Mouse (Mus musculus): ENCODE results near the gene Kdelc2. TPM values are rescaled to one million over a fixed set of nuclear protein-coding genes. Genes with fewer than 3 reads are reported as not detected.

The Kdelc2 gene
- total RNA-seq, 2 experiments from 2014 or later: 6.7 to 7.6 TPM

GRCm38 (mm10) chr9:53381113-53381615, 2.7 kb upstream of the Kdelc2 start:
- no peak for DNase-seq (ENCODE audit: low spot score in 2 of 2)

GRCm38 (mm10) chr9:53384873-53385272, 1.0 kb downstream of the Kdelc2 start:
- DNase-seq (ENCODE audit: low spot score in 2 of 2): no peak

- no peak for DNase-seq (ENCODE audit: low spot score in 2 of 2)
These were observed 3.6 kb downstream of the Kdelc2 start for GRCm38 (mm10) chr9:53387431-53387830.

- no peak for DNase-seq (ENCODE audit: low spot score in 2 of 2)
These were observed 5.3 kb downstream of the Kdelc2 start for GRCm38 (mm10) chr9:53389109-53389508.

GRCm38 (mm10) chr9:53390136-53390535, 6.3 kb downstream of the Kdelc2 start:
- no peak for DNase-seq (ENCODE audit: low spot score in 2 of 2)

GRCm38 (mm10) chr9:53397685-53398387, 14.0 kb downstream of the Kdelc2 start:
- no peak for DNase-seq (ENCODE audit: low spot score in 2 of 2)

- peak; percentile 40 to 63 for DNase-seq (ENCODE audit: low spot score in 2 of 2)
These were observed 14.5 kb downstream of the Kdelc2 start for GRCm38 (mm10) chr9:53398388-53398700.

GRCm38 (mm10) chr9:53399537-53399936, 15.7 kb downstream of the Kdelc2 start:
- DNase-seq (ENCODE audit: low spot score in 2 of 2): no peak

- DNase-seq (ENCODE audit: low spot score in 2 of 2): no peak
These were observed 16.9 kb downstream of the Kdelc2 start for GRCm38 (mm10) chr9:53400696-53401095.

- DNase-seq (ENCODE audit: low spot score in 2 of 2): no peak
These were observed 17.3 kb downstream of the Kdelc2 start for GRCm38 (mm10) chr9:53401146-53401545.

- DNase-seq (ENCODE audit: low spot score in 2 of 2): peak; percentile 17 to 32
These were observed 18.5 kb downstream of the Kdelc2 start, which contains the start of gene 4930550C14Rik for GRCm38 (mm10) chr9:53402291-53402711. Gene 4930550C14Rik (plus strand): TSS chr9:53402325.

- no peak for DNase-seq (ENCODE audit: low spot score in 2 of 2)
These were observed 19.2 kb downstream of the Kdelc2 start for GRCm38 (mm10) chr9:53402991-53403390.

GRCm38 (mm10) chr9:53404050-53404752, 20.4 kb downstream of the Kdelc2 start:
- no peak for DNase-seq (ENCODE audit: low spot score in 2 of 2)

- peak; percentile 67 to 76 for DNase-seq (ENCODE audit: low spot score in 2 of 2)
These were observed 21.2 kb downstream of the Kdelc2 start for GRCm38 (mm10) chr9:53404753-53405722.

- no peak for DNase-seq (ENCODE audit: low spot score in 2 of 2)
These were observed 24.7 kb downstream of the Kdelc2 start for GRCm38 (mm10) chr9:53408548-53408947.

GRCm38 (mm10) chr9:53408953-53409361, 25.1 kb downstream of the Kdelc2 start:
- no peak for DNase-seq (ENCODE audit: low spot score in 2 of 2)

GRCm38 (mm10) chr9:53409427-53409826, 25.6 kb downstream of the Kdelc2 start:
- DNase-seq (ENCODE audit: low spot score in 2 of 2): no peak

- DNase-seq (ENCODE audit: low spot score in 2 of 2): no peak
These were observed 38.5 kb downstream of the Kdelc2 start for GRCm38 (mm10) chr9:53422133-53422896.

- no peak for DNase-seq (ENCODE audit: low spot score in 2 of 2)
These were observed 42.9 kb downstream of the Kdelc2 start for GRCm38 (mm10) chr9:53426726-53427125.

GRCm38 (mm10) chr9:53427638-53428037, 43.8 kb downstream of the Kdelc2 start:
- no peak for DNase-seq (ENCODE audit: low spot score in 2 of 2)
